Mouse (Mus musculus) liver, embryonic 14 days (tissue): Measurements from ENCODE around the gene Gulp1. TPM values are rescaled to one million over a fixed set of nuclear protein-coding genes. Genes with fewer than 3 reads are reported as not detected.

Experiments used
- polyA plus RNA-seq: library from polyadenylated mRNA; depleted of rRNA; stranded (reverse); fragments of >200 nt; gene quantifications from 2 replicates; pipeline ENCODE4 v1.2.3, GENCODE M21; 2012; rRNA removed

Gene Gulp1
- polyA plus RNA-seq: 0.35 and 0.50 TPM in 2 replicates

GRCm38 (mm10) chr1:44551461-44552370 is at the start of gene Gulp1:
Gene Gulp1 (plus strand): TSS chr1:44551511.

